Mouse (Mus musculus) lung, postnatal 25 days (tissue): ENCODE measurements around the gene Scn2b.

ENCODE experiments used
- DNase-seq: peaks from one replicate; pipeline ENCODE4 v3.0.0; 2022; ENCODE audit warnings: low spot score

Scn2b gene

GRCm38 (mm10) chr9:45117741-45118431 is at the start of gene Scn2b:
Scn2b (plus strand) TSS chr9:45117782.
- DNase-seq = no peak

- DNase-seq = no peak
Measured at GRCm38 (mm10) chr9:45071800-45072199, 45.8 kb upstream of the Scn2b start.

- DNase-seq = no peak
Measured at GRCm38 (mm10) chr9:45077859-45078258, 39.7 kb upstream of the Scn2b start.

- DNase-seq = no peak
Measured at GRCm38 (mm10) chr9:45079011-45079410, 38.6 kb upstream of the Scn2b start, which contains the start of gene Jaml. Jaml (plus strand) TSS chr9:45079183.

GRCm38 (mm10) chr9:45083132-45083531 is 34.5 kb upstream of the Scn2b start:
- no peak for DNase-seq

GRCm38 (mm10) chr9:45084556-45084955 is 33.0 kb upstream of the Scn2b start:
- DNase-seq = no peak

GRCm38 (mm10) chr9:45085741-45086690 is 31.6 kb upstream of the Scn2b start:
- DNase-seq = no peak

- DNase-seq = no peak
Measured at GRCm38 (mm10) chr9:45088040-45088439, 29.5 kb upstream of the Scn2b start.

- no peak for DNase-seq
Measured at GRCm38 (mm10) chr9:45090811-45091210, 26.8 kb upstream of the Scn2b start.

- peak; percentile 26 for DNase-seq
Measured at GRCm38 (mm10) chr9:45092641-45093040, 24.9 kb upstream of the Scn2b start.

- peak; percentile 51 for DNase-seq
Measured at GRCm38 (mm10) chr9:45095149-45095937, 22.2 kb upstream of the Scn2b start.

GRCm38 (mm10) chr9:45097877-45098276 is 19.7 kb upstream of the Scn2b start:
- DNase-seq = no peak

GRCm38 (mm10) chr9:45098426-45098825 is 19.2 kb upstream of the Scn2b start:
- no peak for DNase-seq

- DNase-seq = no peak
Measured at GRCm38 (mm10) chr9:45102528-45102927, 15.1 kb upstream of the Scn2b start.

GRCm38 (mm10) chr9:45103211-45103979 is 14.2 kb upstream of the Scn2b start:
- no peak for DNase-seq

GRCm38 (mm10) chr9:45105596-45106374 is 11.8 kb upstream of the Scn2b start:
- no peak for DNase-seq

GRCm38 (mm10) chr9:45115706-45116105 is 1.9 kb upstream of the Scn2b start:
- DNase-seq = no peak

- DNase-seq = no peak
Measured at GRCm38 (mm10) chr9:45116819-45117218, 763 bp upstream of the Scn2b start.

- DNase-seq = no peak
Measured at GRCm38 (mm10) chr9:45118552-45118951, 970 bp downstream of the Scn2b start.

- no peak for DNase-seq
Measured at GRCm38 (mm10) chr9:45119316-45119953, 1.9 kb downstream of the Scn2b start.
